Mouse (Mus musculus): Measurements from ENCODE around the gene Hoxd12. TPM values are rescaled to one million over a fixed set of nuclear protein-coding genes. Genes with fewer than 3 reads are reported as not detected.

The Hoxd12 gene
- polyA plus RNA-seq, 1 experiment from 2014 or later = not detected

DNA sequence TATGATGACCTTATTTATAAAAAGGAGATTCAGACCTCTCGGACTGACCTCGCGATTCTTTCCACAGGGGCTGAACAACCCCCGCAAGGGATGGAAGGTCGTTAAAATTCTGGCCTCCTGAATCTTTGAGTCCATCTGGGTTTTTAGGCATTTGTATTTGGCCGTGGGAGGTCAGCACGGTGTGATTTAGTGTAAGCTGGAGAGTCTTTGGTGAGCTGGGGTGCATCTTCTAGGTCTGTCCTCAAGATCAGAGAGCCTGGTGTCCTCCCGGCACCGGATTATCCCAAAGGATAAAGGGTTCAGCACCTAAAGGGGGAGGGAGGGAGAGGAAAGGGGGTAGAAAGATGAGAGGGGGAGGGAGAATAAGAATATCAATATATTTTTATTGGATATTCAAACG lies 28.5 kb downstream of the Hoxd12 start:
- whole genome bisulfite sequencing = 4% methylated on average over 10 of the region's 10 CpGs
- no peak overlapping the region for H3K4me3 ChIP-seq
- no peaks in the 10 kb centered on the region for H3K36me3 ChIP-seq (replicated peaks)
- H3K4me2 ChIP-seq = no peak overlapping the region
- ATAC-seq (replicated peaks) = no peak
- H3K27ac ChIP-seq = no peak overlapping the region
- H3K9me3 ChIP-seq = no peaks in the 10 kb centered on the region
- H3K4me1 ChIP-seq = peaks cover 11% of the 10 kb centered on the region
- peaks cover 87% of the 10 kb centered on the region for H3K27me3 ChIP-seq (replicated peaks)
- H3K9ac ChIP-seq = no peak overlapping the region

DNA sequence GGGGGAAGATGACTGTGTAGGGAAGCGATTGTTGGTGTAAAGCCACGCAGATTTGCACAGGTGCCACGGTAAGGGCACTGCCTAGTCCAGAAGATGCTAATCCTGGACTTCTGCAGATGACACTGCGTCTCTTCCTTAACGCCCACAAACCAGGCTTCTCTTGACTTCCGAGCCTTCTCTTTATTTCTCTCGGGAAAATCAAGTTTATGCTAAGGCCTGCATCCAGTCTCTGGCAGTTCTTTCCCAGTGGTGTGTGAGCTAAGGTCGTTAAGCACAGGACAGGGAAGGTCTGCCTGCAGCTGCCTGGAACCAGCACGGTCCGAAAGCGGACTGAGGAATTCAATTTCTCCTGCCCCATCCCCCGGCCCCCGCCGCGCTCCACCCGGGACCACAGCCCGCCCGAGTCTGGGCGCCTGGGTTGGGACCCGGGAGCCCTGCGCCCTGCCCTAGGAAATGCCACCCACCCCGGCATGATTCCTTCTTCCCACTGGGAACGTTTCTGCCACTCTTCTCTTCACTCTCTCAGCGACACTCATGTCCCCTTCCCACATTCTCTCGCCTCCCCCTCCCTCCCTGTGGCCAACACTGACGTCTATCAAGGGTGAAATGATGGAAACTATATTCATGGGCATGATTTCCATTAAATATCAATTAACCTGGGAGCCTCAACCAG lies 29.0 kb downstream of the Hoxd12 start:
- no peak overlapping the region for H3K4me3 ChIP-seq
- H3K4me1 ChIP-seq = peaks cover 11% of the 10 kb centered on the region
- no peak for ATAC-seq (replicated peaks)
- H3K27me3 ChIP-seq (replicated peaks) = peaks cover 88% of the 10 kb centered on the region
- no peaks in the 10 kb centered on the region for H3K9me3 ChIP-seq
- no peak overlapping the region for H3K27ac ChIP-seq
- no peak overlapping the region for H3K9ac ChIP-seq
- no peaks in the 10 kb centered on the region for H3K36me3 ChIP-seq (replicated peaks)
- WGBS = 2% methylated on average over 26 of the region's 26 CpGs
- no peak overlapping the region for H3K4me2 ChIP-seq

DNA sequence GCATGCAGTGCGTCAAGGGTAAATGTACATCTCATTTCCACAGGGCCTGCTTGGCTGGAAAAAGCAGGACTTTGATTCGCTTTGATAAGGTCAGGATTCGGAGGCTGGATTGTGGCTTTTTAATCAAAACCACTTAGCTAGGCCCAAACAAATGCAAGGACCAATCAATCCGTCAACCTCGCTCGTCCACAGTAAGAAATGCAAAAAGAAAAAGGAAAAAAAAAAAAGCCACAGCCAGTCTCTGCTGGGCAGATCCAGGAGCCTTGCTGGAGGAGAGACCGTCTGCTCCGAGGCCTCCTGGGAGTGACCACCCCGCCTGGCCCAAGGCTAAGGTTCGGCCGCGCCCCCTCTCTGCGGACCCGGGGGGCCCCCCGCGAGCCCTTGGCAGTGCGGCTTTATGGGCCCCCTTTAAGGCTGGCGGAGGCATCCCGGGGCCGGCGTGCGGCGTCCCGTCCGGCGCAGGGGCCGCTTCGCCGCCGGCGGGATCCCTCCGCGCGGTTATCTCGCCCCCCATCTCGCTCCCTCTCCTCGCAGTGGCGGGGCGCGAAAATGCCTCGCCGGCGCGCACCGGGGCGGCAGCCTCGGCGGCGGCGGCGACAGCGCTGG lies 29.7 kb downstream of the Hoxd12 start, which contains the start of gene Hoxd8:
Gene Hoxd8 (plus strand): TSS at position 223 of the 606 bp plus-strand sequence.
- no peaks in the 10 kb centered on the region for H3K36me3 ChIP-seq (replicated peaks)
- H3K4me2 ChIP-seq = peak within 1 kb of the TSS; percentile 46
- H3K4me3 ChIP-seq = peak within 1 kb of the TSS; percentile 28
- H3K27ac ChIP-seq = no peak within 1 kb of the TSS
- no peaks in the 10 kb centered on the region for H3K9me3 ChIP-seq
- no peak for ATAC-seq (replicated peaks)
- H3K27me3 ChIP-seq (replicated peaks) = peaks cover 88% of the 10 kb centered on the region
- no peak within 1 kb of the TSS for H3K9ac ChIP-seq
- WGBS = under 1% methylated on average over 50 of the region's 52 CpGs
- H3K4me1 ChIP-seq = peaks cover 11% of the 10 kb centered on the region

DNA sequence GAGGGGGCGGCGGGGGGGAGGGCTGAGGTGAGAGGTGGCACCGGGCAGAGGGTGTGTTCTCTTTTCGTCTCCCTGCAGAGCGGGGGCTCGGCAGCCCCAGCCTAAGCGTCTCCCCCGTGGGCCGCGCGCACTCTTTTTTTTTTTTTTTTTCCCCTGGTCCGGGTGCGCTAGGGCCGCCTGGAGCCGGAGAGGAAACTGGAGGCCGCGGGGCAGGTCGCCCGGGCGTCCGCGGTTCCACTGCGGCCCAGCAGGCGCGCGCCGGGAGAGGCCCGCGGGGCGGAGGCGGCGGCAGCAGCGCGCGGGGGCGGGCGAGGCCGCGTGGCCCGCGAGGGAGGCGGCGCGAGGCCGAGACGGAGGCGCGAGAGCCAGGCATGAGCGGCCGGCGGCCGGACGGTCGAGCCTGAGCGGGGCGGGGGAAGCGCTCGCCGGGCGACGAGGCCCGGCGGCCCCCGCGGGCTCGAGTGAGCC lies 30.2 kb downstream of the Hoxd12 start:
- WGBS = 0% methylated on average over 28 of the region's 66 CpGs
- Histone ChIP-seq H3K4me3 (peak overlapping the region; percentile 28), H3K9ac (no peak overlapping the region), H3K27ac (no peak overlapping the region), H3K27me3 (replicated peaks) (peaks cover 88% of the 10 kb centered on the region), H3K4me2 (peak overlapping the region; percentile 46), H3K36me3 (replicated peaks) (no peaks in the 10 kb centered on the region), H3K4me1 (peaks cover 11% of the 10 kb centered on the region), H3K9me3 (no peaks in the 10 kb centered on the region)
- ATAC-seq (replicated peaks) = no peak

DNA sequence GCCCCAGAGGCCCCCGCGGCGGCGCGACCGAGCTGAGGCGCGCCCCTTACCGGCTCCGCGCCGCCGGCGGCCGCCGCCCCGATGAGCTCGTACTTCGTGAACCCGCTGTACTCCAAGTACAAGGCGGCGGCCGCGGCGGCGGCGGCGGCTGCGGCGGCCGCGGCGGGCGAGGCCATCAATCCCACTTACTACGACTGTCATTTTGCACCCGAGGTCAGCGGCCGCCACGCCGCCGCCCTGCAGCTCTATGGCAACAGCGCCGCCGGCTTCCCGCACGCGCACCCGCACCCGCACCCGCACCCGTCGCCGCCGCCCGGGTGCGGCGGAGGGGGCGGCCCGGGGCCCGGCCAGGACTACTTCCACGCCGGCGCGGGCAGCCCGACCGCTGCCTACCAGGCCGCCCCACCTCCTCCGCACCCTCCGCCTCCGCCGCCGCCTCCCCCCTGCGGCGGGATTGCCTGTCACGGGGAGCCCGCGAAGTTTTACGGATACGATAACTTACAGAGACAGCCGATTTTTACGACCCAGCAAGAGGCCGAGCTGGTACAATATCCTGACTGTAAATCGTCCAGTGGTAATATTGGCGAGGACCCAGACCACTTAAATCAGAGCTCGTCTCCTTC lies 30.8 kb downstream of the Hoxd12 start:
- WGBS = under 1% methylated on average over 52 of the region's 85 CpGs
- Histone ChIP-seq H3K36me3 (replicated peaks) (no peaks in the 10 kb centered on the region), H3K27ac (no peak overlapping the region), H3K9ac (no peak overlapping the region), H3K27me3 (replicated peaks) (peaks cover 88% of the 10 kb centered on the region), H3K9me3 (no peaks in the 10 kb centered on the region), H3K4me1 (peaks cover 11% of the 10 kb centered on the region), H3K4me2 (peak overlapping the region; percentile 46), H3K4me3 (peak overlapping the region; percentile 28)
- no peak for ATAC-seq (replicated peaks)

DNA sequence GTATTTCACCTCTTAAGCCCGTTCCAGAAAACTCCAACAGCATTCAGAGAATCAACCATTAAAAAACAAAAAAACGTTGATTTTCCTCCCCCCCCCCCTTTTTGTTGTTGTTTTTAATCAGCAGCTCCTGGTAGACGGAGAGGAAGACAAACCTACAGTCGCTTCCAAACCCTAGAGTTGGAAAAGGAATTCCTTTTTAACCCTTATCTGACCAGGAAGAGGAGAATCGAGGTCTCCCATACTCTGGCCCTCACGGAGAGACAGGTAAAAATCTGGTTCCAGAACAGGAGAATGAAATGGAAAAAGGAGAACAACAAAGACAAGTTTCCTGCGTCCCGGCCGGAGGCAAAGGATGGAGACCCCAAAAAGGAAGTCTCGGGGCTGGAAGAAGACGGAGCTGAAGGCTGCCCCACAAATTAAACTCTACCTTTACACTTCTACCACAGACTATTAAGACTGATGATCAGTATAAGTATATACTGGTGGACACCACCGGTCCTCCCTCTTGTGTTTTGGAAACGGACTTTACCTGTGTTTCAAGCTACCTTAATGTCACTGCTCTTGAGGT lies 31.7 kb downstream of the Hoxd12 start:
- H3K36me3 ChIP-seq (replicated peaks) = no peaks in the 10 kb centered on the region
- ATAC-seq (replicated peaks) = no peak
- H3K9me3 ChIP-seq = no peaks in the 10 kb centered on the region
- H3K4me1 ChIP-seq = peaks cover 11% of the 10 kb centered on the region
- H3K4me3 ChIP-seq = no peak overlapping the region
- peaks cover 86% of the 10 kb centered on the region for H3K27me3 ChIP-seq (replicated peaks)
- WGBS = 3% methylated on average over 13 of the region's 13 CpGs
- no peak overlapping the region for H3K4me2 ChIP-seq
- H3K9ac ChIP-seq = no peak overlapping the region
- no peak overlapping the region for H3K27ac ChIP-seq

DNA sequence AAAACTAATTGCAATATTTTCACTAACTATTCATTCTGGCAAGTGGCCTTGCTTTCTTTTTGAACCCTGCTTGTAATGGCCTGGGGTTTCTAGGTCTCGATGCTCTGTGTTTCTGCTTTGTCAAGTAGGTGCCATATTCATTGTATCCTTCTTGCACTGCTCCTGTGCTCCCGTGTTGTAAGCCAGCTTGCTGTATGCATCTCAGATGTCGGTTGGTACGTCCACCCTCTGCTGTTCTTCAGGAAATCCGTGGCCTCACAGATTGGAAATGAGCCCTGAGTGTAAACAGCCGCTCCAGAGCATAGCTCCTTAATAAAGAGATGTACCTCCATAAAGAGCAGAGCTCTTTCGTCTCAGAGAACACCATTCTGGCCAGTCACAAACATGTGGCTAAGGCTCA lies 32.8 kb downstream of the Hoxd12 start:
- H3K27ac ChIP-seq = no peak overlapping the region
- no peak overlapping the region for H3K4me3 ChIP-seq
- H3K27me3 ChIP-seq (replicated peaks) = peaks cover 89% of the 10 kb centered on the region
- no peaks in the 10 kb centered on the region for H3K9me3 ChIP-seq
- H3K36me3 ChIP-seq (replicated peaks) = no peaks in the 10 kb centered on the region
- peaks cover 17% of the 10 kb centered on the region for H3K4me1 ChIP-seq
- no peak for ATAC-seq (replicated peaks)
- H3K9ac ChIP-seq = no peak overlapping the region
- no peak overlapping the region for H3K4me2 ChIP-seq
- 5% methylated on average over 7 of the region's 7 CpGs for WGBS

DNA sequence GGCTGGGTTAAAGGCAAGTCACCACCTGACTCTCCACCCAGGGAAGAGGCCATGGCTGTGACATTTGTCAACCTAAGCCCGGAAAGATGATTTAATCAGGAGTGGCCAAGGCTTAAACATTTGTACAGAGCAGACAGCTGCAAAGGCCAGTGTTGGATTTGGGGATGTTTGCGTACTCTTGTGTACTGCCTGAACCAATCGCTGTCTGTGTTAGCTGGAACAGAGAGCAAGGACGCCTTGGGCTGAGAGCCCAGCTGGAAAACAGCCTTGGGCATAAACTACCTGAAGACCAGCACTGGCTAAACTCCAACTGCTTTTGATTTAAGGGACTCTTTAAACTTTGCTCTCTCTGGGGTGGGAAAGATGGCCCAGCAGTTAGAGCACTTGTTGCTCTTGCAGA lies 33.9 kb downstream of the Hoxd12 start:
- ATAC-seq (replicated peaks) = no peak

DNA sequence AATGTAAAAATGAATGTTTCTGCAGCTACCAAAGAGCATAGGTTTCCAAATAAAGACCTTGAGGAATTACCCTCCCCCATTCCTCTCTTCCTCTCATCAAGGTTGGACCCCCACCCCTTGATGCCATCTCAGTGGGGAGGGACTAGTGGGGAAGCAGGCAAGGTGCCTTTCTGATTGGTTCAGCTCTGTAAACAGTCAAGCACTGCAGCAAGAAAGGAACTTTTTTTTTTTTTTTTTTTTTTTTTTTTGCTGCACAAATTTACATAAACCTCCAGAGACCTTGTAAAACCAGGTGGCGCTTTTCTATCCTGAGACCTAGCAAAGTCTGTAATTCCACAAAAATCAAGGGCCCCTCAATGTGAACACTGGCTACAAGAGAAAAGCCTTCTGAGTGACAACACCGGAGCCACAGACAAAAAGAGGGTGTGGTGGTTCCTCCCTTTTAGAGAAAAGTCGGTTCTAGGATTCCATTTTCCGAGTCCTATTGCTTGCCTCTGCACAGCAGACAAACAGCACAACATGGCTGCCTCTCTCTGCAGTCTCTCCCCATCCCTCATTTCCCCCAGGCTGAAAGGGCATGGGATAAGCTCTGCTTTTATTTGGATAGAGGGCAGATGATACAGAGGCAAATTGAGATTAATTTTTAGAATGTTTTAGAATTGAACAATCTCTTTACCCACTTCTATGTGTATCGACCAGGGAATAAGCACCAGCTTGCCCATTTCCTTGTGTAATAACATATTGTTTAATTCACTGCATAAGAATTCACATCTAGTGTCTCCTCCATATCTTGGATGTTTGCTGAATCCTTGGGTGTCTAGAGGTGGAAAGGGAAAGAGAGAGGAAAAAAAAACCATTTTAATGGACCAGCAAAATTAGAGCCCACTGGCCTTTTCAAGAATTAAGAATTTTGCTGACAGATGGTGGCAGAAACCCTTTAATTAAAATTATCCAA lies 34.9 kb downstream of the Hoxd12 start:
- Histone ChIP-seq H3K36me3 (replicated peaks) (no peaks in the 10 kb centered on the region), H3K27ac (no peak overlapping the region), H3K4me1 (peaks cover 17% of the 10 kb centered on the region), H3K4me3 (no peak overlapping the region), H3K9me3 (no peaks in the 10 kb centered on the region), H3K4me2 (no peak overlapping the region), H3K9ac (no peak overlapping the region), H3K27me3 (replicated peaks) (peaks cover 92% of the 10 kb centered on the region)
- ATAC-seq (replicated peaks) = no peak
- 6% methylated on average over 5 of the region's 5 CpGs for WGBS

More for the DNA sequence above, 33.9 kb downstream of the Hoxd12 start:
- Histone ChIP-seq H3K9me3 (no peaks in the 10 kb centered on the region), H3K4me1 (peaks cover 17% of the 10 kb centered on the region), H3K27me3 (replicated peaks) (peaks cover 92% of the 10 kb centered on the region), H3K27ac (no peak overlapping the region), H3K4me2 (no peak overlapping the region), H3K36me3 (replicated peaks) (no peaks in the 10 kb centered on the region), H3K4me3 (no peak overlapping the region), H3K9ac (no peak overlapping the region)
- 5% methylated on average over 4 of the region's 4 CpGs for WGBS

DNA sequence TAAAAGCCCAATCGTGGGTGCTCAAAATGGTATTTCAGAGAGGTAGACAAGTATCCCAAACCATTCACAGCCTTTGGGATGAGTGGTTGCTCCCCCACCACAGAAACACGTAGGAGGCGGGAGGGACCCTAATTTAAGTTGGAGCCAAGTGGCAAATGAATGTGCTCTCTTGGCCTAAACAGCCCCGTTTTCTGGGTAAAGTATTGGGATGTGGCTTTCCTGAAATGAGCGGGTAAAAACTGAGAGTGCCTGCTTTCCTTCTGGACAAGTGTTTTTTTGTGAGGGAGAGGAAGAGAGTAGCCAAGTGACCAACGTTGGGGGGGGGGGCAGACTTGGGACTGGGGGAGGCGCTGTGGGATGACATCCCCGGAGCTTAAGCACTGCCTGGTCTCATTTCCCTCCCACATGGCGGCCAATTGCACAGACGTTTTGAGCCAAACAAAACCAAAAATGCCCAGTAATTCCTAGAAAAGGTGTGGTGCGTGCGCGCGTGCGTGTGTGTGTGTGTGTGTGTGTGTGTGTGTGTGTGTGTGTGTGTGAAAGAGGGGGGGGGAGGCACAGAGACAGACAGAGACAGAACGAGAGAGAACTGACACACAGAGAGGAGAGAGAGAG lies 36.2 kb downstream of the Hoxd12 start:
- no peak overlapping the region for H3K27ac ChIP-seq
- ATAC-seq (replicated peaks) = no peak
- no peak overlapping the region for H3K4me2 ChIP-seq
- no peak overlapping the region for H3K4me3 ChIP-seq
- H3K4me1 ChIP-seq = peaks cover 6% of the 10 kb centered on the region
- H3K9me3 ChIP-seq = no peaks in the 10 kb centered on the region
- H3K9ac ChIP-seq = no peak overlapping the region
- under 1% methylated on average over 16 of the region's 16 CpGs for whole genome bisulfite sequencing
- H3K27me3 ChIP-seq (replicated peaks) = peaks cover 95% of the 10 kb centered on the region
- H3K36me3 ChIP-seq (replicated peaks) = no peaks in the 10 kb centered on the region
